Mouse (Mus musculus): ENCODE measurements around the gene Fam129c.

Fam129c gene

GRCm38 (mm10) chr8:71610822-71611651 is 13.6 kb downstream of the Fam129c start, which contains the start of gene Colgalt1:
Colgalt1 (plus strand) TSS chr8:71610998.
- peak; percentile 80 for DNase-seq (ENCODE audit: low spot score)

- DNase-seq (ENCODE audit: low spot score) = no peak
Measured at GRCm38 (mm10) chr8:71612141-71612540, 14.7 kb downstream of the Fam129c start.

- DNase-seq (ENCODE audit: low spot score) = no peak
Measured at GRCm38 (mm10) chr8:71613418-71613817, 16.0 kb downstream of the Fam129c start.

GRCm38 (mm10) chr8:71619786-71620185 is 22.3 kb downstream of the Fam129c start:
- no peak for DNase-seq (ENCODE audit: low spot score)

- DNase-seq (ENCODE audit: low spot score) = no peak
Measured at GRCm38 (mm10) chr8:71625088-71625487, 27.6 kb downstream of the Fam129c start.

- no peak for DNase-seq (ENCODE audit: low spot score)
Measured at GRCm38 (mm10) chr8:71626753-71627152, 29.3 kb downstream of the Fam129c start.

- DNase-seq (ENCODE audit: low spot score) = no peak
Measured at GRCm38 (mm10) chr8:71627265-71628099, 30.0 kb downstream of the Fam129c start.

- DNase-seq (ENCODE audit: low spot score) = no peak
Measured at GRCm38 (mm10) chr8:71628396-71629095, 31.1 kb downstream of the Fam129c start.

GRCm38 (mm10) chr8:71629096-71629697 is 31.7 kb downstream of the Fam129c start:
- DNase-seq (ENCODE audit: low spot score) = peak; percentile 77

- DNase-seq (ENCODE audit: low spot score) = no peak
Measured at GRCm38 (mm10) chr8:71629781-71630212, 32.3 kb downstream of the Fam129c start.

GRCm38 (mm10) chr8:71630761-71631160 is 33.3 kb downstream of the Fam129c start:
- no peak for DNase-seq (ENCODE audit: low spot score)

GRCm38 (mm10) chr8:71631897-71632296 is 34.4 kb downstream of the Fam129c start:
- no peak for DNase-seq (ENCODE audit: low spot score)

- DNase-seq (ENCODE audit: low spot score) = no peak
Measured at GRCm38 (mm10) chr8:71633164-71633563, 35.7 kb downstream of the Fam129c start.

- DNase-seq (ENCODE audit: low spot score) = no peak
Measured at GRCm38 (mm10) chr8:71633981-71634667, 36.7 kb downstream of the Fam129c start.

- DNase-seq (ENCODE audit: low spot score) = no peak
Measured at GRCm38 (mm10) chr8:71637149-71638095, 40.0 kb downstream of the Fam129c start.

- no peak for DNase-seq (ENCODE audit: low spot score)
Measured at GRCm38 (mm10) chr8:71638321-71638720, 40.9 kb downstream of the Fam129c start.

GRCm38 (mm10) chr8:71639318-71639717 is 41.9 kb downstream of the Fam129c start:
- no peak for DNase-seq (ENCODE audit: low spot score)

- no peak for DNase-seq (ENCODE audit: low spot score)
Measured at GRCm38 (mm10) chr8:71645510-71645909, 48.1 kb downstream of the Fam129c start.

- no peak for DNase-seq (ENCODE audit: low spot score)
Measured at GRCm38 (mm10) chr8:71654600-71654999, 57.2 kb downstream of the Fam129c start.

All from urinary bladder, postnatal 10 days (tissue).